In the genomic region with DNA sequence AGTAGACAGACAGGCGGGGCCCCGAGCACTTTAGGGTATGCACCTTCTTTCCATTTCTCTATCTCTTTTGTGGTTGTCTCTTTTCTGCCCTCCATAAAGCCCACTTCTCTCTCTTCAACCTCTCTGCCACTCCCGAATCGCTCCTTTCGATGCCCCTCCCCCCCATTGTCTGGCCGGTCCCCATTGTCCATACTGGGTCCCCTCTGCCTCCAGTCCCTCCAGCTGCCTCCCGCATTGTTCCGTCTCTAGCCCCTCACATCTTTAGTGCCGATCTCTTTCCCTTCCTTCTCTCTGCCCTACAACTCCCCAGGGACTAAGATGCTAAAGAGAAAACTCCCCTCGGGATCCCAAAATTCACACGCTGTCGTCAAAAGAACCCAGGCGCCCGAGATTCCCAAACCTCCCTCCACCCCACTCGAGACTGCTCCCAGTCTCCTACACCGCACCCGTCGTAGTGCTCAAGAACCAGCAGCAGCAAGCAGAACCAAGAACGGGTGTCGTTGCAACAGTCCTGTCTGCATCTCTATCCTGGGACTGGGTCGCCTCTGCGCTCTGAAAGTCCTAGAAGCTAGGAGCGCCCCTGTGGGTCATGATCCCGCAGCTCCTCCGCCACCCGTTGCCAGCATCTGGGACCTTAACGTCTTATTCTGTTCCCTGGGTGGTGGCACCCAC, we compare ENCODE assay signal across 8 mouse cellular contexts. TPM values are rescaled to one million over a fixed set of nuclear protein-coding genes. Genes with fewer than 3 reads are reported as not detected.
DNase-seq lines count a peak whose midpoint lies in the region; ATAC-seq and TF ChIP-seq lines count a peak whose summit lies in the region.

No protein-coding gene starts in this region.

- H3K4me1 ChIP-seq in E14TG2a.4 (replicated peaks; ENCODE audit: low read depth, low read length): peaks cover 80% of the 10 kb centered on the region
- peaks cover 21% of the 10 kb centered on the region for H3K4me1 ChIP-seq in heart, embryonic 16.5 days (ENCODE audit: control insufficient read depth, insufficient read depth, low read length)
- H3K4me1 ChIP-seq in liver, postnatal 0 days (ENCODE audit: insufficient read depth): peaks cover 5% of the 10 kb centered on the region; the same call in 1 of the 2 replicates

- H3K27ac ChIP-seq in gastrocnemius, adult 2 months: no peak overlapping the region
- no peak overlapping the region for H3K27ac ChIP-seq in heart, embryonic 16.5 days (ENCODE audit: low read length)
- H3K27ac ChIP-seq in liver, postnatal 0 days (ENCODE audit: low read depth): no peak overlapping the region

- no peaks in the 10 kb centered on the region for H3K9me3 ChIP-seq in E14TG2a.4 (ENCODE audit: low read length)
- no peaks in the 10 kb centered on the region for H3K9me3 ChIP-seq in heart, embryonic 16.5 days (replicated peaks; ENCODE audit: control insufficient read depth, low read length)
- no peaks in the 10 kb centered on the region for H3K9me3 ChIP-seq in liver, postnatal 0 days (ENCODE audit: low read length)

- H3K9ac ChIP-seq in heart, embryonic 16.5 days (ENCODE audit: low read length): peak overlapping the region; percentile 54; the same call in 1 of the 2 replicates
- H3K9ac ChIP-seq in liver, postnatal 0 days (replicated peaks): no peak overlapping the region

- intact Hi-C loops in gastrocnemius, adult 2 months (cut with DNase I): loop anchor here (1.0 to 2.0 kb wide), 2 partner anchors 54 to 62 kb away; no protein-coding TSS in a partner anchor
- intact Hi-C loops in gastrocnemius, postnatal 36 days (cut with DNase I): loop anchor here (1.0 to 5.0 kb wide), 3 partner anchors 52 to 205 kb away; a partner anchor contains a TSS
- intact Hi-C loops in gastrocnemius, postnatal 14 days (cut with DNase I; ENCODE audit: low total_unique reads): loop anchor here (2.0 kb wide), 1 partner anchor 54 kb away; no protein-coding TSS in a partner anchor

- DNase-seq in gastrocnemius, adult 2 months: no peak
- no peak for DNase-seq in gastrocnemius, postnatal 36 days
- DNase-seq in liver, postnatal 0 days: no peak
- no peak for DNase-seq in natural killer cell, adult 2 months (ENCODE audit: low spot score in 2 of 2)
- no peak for DNase-seq in gastrocnemius, postnatal 14 days

- peak overlapping the region; percentile 68 for H3K4me2 ChIP-seq in heart, embryonic 16.5 days (ENCODE audit: low read depth, low read length)
- peak overlapping the region; percentile 48 for H3K4me2 ChIP-seq in liver, postnatal 0 days (ENCODE audit: low read depth, low read length)

- H3K36me3 ChIP-seq in E14TG2a.4 (ENCODE audit: insufficient read depth, low read length): 0 out of 2 replicates have a peak, but pooled peaks cover 7% of the 10 kb centered on the region
- no peaks in the 10 kb centered on the region for H3K36me3 ChIP-seq in heart, embryonic 16.5 days (ENCODE audit: control insufficient read depth, insufficient read depth)
- H3K36me3 ChIP-seq in liver, postnatal 0 days (replicated peaks; ENCODE audit: insufficient read depth, low read length): no peaks in the 10 kb centered on the region

- TF ChIP-seq EP300 in liver, postnatal 0 days (IDR thresholded peaks at IDR 0.05; ENCODE audit: low read depth): no peak

- TF ChIP-seq CTCF in gastrocnemius, adult 2 months (IDR thresholded peaks at IDR 0.05): no peak
- TF ChIP-seq CTCF in E14TG2a.4 (conservative IDR thresholded peaks at IDR 0.05; ENCODE audit: low read length): no peak
- TF ChIP-seq CTCF in liver, postnatal 0 days (IDR thresholded peaks at IDR 0.05; ENCODE audit: low read depth): no peak

- no peak for ATAC-seq in heart, embryonic 16.5 days (replicated peaks; ENCODE audit: extremely low read depth, insufficient read depth, low FRiP score)
- no peak for ATAC-seq in liver, postnatal 0 days
- no peak for ATAC-seq in inflammation-experienced regulatory T-cells, adult 6 months

- peak overlapping the region; percentile 68 for H3K4me3 ChIP-seq in gastrocnemius, adult 2 months
- H3K4me3 ChIP-seq in E14TG2a.4 (replicated peaks; ENCODE audit: low read length): peak overlapping the region; percentile 82
- peak overlapping the region; percentile 48 for H3K4me3 ChIP-seq in heart, embryonic 16.5 days (ENCODE audit: low read length)
- H3K4me3 ChIP-seq in liver, postnatal 0 days (ENCODE audit: low read depth, low read length): peak overlapping the region; percentile 34

- H3K27me3 ChIP-seq in E14TG2a.4 (ENCODE audit: insufficient read depth, low read length): peaks cover 72% of the 10 kb centered on the region
- peaks cover 83% of the 10 kb centered on the region for H3K27me3 ChIP-seq in heart, embryonic 16.5 days (ENCODE audit: control insufficient read depth, insufficient read depth, low read length)
- peaks cover 88% of the 10 kb centered on the region for H3K27me3 ChIP-seq in liver, postnatal 0 days (ENCODE audit: insufficient read depth, low read length)

- 2% methylated on average over 27 of the region's 27 CpGs for WGBS in heart, embryonic 16.5 days
- WGBS in liver, postnatal 0 days (ENCODE audit: insufficient replicate concordance): 4% methylated on average over 27 of the region's 27 CpGs

RNA-seq across cellular contexts. Expression of a gene that starts 0.6 kb away (rescaled TPM):
- total RNA-seq in gastrocnemius, adult 2 months (2021): under 1 TPM; 0.13 to 0.31 TPM
- under 1 TPM; 0.27 to 0.48 TPM for total RNA-seq in gastrocnemius, postnatal 36 days (2021)
- polyA plus RNA-seq in heart, embryonic 16.5 days (2015; fragmentation: Nextera tagmentation; extraction: Ambion mirVana): 4.3 and 5.3 TPM in 2 replicates
- 1.3 and 1.7 TPM in 2 replicates for polyA plus RNA-seq in liver, postnatal 0 days (2015; fragmentation: Nextera tagmentation; extraction: Ambion mirVana)
- total RNA-seq in gastrocnemius, postnatal 14 days (2021): 1 to 10 TPM; 1.5 to 4.3 TPM
- not detected for polyA plus RNA-seq in inflammation-experienced regulatory T-cells, adult 6 months (2017; shearing (Covaris generic))
